Mouse (Mus musculus) 3134 (cell line): Measurements from ENCODE around the gene Frmd5.
"Not testable (repeated sequence)": the region's sequence is repeated elsewhere in the genome, so short reads cannot be mapped to it uniquely, and the experiment has no call there.

Experiments used
- DNase-seq: peaks from one replicate; pipeline ENCODE4 v3.0.0-alpha.2; 2011; ENCODE audit warnings: low spot score; ENCODE audit not compliant: insufficient read length; ENCODE audit errors: extremely low read depth

Frmd5 gene

DNA sequence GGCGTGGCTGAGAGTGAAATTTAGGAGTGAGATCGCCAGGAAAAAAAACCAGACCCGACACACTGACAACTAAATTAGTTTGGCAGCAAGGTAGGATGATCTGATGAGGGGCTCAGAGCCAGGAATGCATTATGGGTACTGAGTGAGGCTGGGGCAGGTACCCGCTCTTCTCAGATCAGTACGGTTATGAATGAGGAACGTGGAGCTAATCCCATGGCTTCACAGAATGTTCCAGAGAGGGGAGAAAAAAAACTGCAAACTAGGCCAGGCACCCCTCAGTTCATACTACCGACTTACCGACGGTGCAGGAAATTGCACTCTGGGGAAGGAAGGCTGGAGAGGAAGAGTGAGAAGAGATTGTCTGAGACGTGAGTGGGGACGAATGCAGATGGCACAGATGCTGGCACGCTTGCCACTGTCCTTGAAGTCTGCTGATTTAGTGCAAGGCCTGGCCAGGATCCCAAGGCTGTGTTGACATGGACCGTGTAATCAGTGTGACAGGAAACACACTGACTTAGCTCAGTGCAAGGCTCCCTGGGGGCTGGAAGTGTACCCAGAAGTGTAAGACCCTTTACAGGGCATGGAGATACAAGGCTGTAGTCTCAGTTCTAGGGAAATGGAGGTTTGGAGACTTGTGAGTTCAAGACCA, 223.3 kb downstream of the Frmd5 start:
- no peak for DNase-seq

DNA sequence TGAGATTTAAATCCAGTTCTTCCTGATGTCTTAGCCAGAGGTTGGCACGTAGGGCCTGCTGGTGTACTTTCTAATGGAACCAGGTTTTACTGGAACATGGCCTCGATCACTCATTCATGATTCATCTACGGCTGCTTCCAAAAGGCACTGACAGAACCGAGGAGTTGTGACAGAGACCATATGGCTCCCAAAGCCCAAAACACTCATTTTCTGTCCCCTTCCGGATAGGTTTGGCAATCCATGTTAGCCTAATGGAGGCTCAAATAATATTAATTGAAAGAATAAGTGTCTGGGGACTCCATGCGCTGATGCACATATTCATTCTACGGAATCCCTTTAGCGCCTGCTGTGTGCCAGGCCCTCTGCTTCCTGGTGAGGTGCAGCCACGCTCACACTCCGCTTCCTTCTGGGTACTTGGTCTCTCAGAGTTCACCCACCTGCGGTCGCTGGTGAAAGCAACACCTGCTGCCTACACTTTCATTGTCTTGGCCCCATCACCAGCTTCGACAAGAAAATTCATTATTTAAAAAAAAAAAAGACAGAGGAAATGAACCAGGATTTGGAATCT, 224.0 kb downstream of the Frmd5 start:
- DNase-seq: no peak

DNA sequence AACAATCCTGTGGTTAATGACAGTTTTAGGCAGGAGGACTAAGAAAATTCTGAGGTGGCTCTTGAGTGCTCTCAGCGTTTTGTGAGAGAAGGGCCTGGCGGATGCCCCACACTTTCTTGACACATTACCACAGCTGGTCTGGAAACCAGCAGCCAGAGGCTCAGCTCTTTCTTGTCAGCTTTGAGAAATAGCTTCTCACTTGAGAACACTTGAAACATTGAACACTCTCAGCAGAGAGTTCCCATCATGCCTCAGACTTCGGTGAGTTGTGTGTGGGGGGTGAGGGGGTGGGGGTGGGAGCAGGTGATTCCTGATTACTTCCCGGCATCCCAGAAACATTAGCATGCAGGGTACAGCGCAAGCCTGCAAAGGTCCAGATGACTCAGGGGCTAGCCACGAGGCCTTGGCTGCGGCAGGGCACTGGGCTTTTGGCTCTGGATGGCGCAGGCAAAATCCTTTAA, 231.1 kb downstream of the Frmd5 start:
- DNase-seq: peak; percentile 52

DNA sequence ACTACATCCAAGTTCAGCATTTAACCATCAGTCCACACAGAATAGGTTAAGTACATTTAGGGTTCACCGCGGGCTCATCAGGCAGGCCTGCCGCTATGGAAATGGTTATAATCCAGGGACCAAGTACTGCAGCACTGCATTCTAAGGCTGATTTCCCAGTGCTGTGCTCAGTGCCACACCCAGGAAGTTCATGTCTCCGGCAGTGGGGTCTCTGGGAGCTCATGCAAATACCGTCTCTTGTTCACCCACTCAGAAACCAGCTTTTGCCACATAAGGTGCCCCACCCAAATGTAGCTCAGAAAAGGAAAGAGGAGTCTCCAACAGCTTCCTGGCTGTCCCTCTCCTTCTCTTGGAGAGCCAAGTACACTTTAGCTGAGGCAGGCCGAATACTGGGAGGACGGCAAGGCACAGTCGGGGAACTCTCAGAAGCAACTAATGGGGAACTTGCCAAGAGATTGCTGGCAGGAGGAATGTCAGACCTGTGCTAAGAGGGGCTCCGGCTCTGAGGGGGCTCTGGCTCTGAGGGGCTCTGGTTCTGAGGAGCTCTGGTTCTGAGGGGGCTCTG, 232.7 kb downstream of the Frmd5 start:
- DNase-seq: no peak

DNA sequence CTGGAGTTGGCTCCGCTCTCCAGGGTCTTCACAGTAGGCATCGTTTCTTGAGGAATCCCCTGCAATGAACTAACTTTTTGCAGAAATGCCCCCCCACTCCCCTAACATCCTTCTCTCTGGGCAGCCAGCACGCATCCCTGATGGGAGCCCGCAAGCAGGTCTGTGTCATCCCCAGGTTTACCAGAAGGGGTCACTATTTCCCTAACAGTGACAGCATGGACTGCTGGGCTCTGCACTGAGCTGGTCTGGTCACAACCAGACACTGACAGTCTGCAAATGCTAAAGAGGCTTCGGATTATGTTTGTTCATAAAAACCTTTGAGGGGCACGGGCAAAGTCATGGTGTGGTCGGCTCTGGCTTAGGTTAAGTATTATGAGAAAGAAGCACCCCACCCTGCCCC, 235.1 kb downstream of the Frmd5 start:
- DNase-seq: peak; percentile 31

DNA sequence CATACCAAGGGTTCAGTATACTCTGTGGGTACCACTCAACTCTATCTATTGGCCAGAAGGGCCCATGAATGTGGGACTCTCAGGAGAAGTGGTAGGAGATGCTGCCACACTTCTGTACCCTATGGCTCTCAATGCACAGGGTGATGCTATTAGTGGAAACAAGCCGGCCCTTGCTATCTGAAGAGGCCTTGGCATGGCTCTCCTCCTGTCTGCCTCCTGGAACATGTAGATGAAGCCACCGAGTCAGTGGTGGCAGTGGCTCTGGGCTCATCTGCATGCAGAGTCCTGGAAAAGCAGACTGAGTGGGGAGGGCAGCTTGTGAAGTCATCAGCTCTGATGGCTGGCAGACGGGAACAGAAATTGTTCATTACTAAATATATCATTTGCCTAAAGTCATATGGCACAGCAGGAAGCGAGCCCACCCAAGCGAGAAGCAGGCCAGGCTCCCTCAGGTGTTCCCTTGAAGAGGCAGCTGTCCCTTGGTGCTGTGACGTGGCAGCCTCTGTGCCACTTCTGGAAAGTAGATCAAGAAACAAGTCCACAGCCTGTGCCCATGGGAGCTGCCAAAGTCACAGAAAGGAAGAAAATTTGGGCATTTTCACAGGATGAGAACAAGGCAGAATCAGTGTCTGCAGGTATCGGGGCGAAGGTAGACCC, 235.8 kb downstream of the Frmd5 start:
- DNase-seq: no peak

DNA sequence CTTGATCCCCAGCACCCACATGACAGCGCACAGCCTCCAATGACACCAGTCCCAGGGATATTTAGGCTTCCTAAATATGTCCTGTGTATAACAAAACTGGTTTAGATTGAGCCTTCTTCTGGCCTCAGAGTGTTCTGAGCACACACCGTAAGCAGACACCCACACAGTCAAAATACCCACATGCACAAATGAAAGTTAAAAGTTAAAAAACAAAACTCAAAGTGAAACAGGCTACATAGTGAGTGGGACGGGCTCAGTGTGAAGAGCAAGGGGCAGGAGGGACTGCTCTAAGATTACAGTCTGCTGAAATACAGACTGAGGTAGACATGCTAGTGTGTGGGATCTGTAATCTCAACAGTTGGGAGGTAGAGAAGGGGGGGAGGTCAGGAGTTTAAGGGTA, 236.8 kb downstream of the Frmd5 start:
- DNase-seq: no peak

DNA sequence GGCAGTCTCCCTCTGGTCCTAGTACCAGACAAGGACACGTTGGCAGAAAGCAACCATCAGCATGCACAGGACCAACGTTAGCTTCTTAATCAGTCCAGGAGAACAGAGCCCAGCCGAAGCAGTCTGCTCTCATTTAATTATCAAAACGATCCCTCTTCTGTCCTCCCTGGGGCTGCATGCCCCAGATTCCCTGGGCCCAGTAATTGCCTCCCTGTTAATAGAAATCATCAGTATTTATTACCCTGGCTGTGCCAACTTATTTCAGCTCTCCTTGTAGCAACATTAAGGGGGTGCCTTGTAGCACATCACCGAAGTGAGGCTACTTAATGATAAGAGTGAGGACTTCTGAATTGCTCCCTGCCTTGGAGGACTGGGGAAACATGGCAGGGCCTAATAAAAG, 241.0 kb downstream of the Frmd5 start:
- no peak for DNase-seq

DNA sequence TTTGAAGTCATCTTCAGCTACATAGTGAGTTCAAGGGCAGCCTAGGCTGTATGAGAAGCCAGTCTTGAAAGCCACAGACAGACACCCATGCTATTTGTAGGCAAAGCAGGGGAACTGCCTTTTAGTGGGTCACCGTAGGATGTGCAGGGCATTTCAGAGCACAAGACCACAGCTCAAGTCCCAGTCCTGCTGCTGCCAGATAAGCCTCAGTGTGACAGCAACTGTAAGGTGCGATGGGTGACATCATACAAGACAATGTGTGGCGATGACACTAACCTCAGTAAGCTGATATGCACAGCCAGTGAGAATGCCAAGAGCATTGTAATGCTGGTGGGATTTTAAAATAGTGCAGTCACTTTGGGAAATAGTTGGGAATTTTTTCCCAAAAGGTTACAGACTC, 243.8 kb downstream of the Frmd5 start:
- DNase-seq: no peak

DNA sequence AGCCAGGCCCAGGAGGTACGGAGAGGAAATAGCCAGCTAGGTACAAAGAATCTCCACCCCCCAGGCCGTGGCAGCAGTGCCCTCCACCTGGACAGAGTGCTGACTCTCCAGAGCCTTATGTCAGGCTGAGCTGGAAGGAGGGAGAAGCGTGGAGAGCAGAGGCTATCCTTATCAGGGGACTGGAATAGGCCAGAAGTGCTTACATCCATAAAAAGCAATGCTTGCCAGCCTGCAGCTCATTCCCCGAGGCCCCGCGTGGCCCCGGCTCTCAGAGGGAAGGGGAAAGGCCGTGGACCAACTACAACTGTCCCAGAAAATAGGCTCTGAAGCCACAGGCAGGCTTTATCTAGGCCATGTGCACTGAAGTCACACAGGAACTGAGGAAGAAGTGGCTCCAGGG, 255.6 kb downstream of the Frmd5 start:
- DNase-seq: no peak

DNA sequence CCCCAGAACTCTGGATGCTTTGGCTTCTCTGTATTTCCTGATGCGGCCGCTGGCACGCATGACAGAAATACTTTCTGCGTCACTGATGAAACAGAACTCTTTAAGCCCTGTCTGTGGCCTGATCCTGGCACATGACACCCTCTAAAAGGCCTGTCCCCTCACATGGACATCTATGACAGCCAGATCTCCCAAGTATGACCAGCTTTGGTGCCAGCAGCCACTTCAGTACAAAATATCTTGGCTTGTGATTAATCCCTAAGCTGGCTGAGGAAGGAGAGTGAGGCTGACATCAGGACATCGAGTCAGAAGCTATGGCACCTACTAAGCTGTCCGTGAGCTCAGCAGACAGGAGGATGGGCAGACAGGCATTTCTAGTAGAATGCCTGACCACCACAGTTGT, 257.3 kb downstream of the Frmd5 start:
- no peak for DNase-seq

DNA sequence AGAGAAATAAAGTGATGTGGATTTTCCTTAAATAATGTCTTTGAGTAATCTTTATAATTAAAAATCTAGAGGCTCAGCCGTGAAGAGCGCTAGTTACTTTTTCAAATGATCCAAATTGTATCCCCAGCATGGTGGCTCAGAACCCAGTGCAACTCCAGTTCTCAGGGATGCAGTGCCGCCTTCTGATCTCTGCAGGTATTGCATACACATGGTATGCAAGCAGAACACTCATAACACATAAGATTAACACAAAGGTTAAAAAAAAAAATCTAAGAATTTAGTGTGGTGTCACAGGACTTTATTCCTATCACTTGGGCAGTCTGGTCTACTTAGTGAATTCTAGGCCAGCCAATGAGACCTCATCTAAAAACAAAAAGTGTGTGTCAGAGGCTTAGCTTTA, 262.1 kb downstream of the Frmd5 start:
- DNase-seq: no peak

DNA sequence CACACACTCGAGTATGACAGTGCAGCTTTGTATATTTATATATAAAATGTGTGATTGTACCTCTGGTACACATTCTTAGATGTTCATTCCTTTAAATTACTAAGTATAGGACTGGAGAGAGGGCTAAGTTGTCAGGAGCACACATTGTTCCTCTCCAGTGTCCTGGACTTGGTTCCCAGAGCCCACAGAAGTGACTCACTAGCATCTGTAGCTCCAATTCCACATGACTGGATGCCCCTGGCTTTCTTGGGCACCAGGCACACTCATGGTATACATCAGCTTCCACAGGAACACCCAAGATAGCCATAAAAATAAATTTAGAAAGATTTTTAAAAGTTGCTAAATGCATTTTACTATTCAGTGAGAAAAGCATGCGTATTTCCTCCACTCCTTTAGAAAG, 281.8 kb downstream of the Frmd5 start:
- no peak for DNase-seq

DNA sequence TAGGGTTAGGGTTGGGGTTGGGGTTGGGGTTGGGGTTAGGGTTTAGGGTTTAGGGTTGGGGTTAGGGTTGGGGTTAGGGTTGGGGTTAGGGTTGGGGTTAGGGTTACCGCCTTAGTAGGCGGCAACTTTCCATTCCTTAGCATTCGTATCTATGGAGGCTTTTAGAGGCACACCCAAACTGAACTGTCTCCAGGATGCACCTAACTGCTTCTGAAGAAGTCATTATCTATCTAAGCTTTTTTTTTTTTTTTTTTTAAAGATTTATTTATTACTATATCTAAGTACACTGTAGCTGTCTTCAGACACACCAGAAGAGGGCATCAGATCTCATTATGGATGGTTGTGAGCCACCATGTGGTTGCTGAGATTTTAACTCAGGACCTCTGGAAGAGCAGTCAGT, 284.1 kb downstream of the Frmd5 start:
- not testable (repeated sequence) for DNase-seq

DNA sequence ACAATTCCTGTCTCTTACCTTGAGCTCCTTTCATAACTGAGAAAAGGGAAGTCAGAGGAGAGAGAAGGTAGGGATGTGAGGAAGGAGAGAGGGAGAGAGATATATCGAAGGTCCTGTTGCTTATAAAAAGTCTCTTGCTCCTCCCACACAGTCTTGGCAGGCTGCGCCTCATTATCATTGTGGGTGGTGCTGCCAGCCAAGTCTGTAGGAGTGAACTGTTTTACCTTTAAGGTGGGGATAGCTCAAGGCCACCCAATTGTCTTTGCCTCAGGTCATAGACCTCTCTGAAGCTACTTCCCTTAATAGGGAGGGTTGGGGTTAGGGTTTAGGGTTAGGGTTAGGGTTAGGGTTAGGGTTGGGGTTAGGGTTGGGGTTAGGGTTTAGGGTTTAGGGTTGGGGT, 284.9 kb downstream of the Frmd5 start:
- DNase-seq: no peak

DNA sequence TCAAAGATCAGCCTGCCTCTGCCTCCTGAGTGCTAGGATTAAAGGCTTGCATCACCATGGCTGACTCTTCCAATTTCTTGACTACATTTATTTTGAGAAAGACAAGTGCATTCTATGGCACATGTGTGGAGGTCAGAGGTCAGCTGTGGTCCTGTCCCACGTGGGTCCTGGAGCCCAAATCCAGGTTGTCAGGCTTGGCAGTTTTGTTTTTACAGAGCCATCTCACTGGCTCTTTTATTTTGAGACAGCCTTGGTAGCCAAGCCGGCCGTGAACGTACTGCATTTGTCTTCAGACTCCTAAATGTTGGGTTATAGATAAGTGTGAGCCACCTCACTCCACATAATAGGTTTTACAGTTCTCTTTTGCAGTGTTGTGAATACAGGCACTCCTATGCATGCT, 288.2 kb downstream of the Frmd5 start:
- DNase-seq: not testable (repeated sequence)

DNA sequence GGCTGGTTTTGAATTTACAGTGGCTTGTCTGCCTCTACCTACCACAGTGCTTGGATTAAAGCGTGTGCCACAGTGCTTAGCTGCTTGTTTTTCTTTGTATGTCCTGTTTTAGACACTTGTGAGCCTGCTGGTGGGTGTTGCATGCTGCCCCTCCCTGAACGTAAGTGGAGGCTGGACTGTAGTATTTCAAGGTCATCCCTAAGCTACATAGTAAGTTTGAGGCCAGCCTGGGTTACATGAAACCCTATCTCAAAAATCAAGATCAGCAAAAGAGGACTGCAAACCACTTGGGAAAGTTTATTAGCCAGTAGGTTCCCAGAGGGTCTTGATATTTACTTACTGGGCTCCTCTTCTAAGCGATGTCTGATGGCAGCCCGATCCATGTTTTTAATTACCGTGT, 288.8 kb downstream of the Frmd5 start:
- no peak for DNase-seq

DNA sequence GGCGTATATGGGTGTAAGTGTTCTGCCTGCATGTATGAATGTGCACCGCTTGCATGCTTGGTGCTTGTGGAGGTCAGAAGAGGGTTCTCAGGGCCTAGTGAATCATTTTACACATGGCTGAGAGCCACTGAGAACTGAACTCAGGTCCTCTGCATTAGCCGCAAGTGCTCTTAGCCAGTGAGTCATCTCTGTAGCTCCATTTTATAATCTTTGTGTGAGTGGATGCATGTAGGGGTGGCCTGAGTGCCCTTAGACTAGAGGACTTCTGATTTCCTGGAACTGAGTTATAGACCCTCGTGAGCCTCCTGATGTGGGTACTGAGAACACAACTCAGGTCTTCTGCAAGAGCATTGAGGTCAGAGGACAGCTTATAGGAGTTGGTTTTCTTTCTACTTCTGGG, 292.7 kb downstream of the Frmd5 start:
- DNase-seq: no peak

DNA sequence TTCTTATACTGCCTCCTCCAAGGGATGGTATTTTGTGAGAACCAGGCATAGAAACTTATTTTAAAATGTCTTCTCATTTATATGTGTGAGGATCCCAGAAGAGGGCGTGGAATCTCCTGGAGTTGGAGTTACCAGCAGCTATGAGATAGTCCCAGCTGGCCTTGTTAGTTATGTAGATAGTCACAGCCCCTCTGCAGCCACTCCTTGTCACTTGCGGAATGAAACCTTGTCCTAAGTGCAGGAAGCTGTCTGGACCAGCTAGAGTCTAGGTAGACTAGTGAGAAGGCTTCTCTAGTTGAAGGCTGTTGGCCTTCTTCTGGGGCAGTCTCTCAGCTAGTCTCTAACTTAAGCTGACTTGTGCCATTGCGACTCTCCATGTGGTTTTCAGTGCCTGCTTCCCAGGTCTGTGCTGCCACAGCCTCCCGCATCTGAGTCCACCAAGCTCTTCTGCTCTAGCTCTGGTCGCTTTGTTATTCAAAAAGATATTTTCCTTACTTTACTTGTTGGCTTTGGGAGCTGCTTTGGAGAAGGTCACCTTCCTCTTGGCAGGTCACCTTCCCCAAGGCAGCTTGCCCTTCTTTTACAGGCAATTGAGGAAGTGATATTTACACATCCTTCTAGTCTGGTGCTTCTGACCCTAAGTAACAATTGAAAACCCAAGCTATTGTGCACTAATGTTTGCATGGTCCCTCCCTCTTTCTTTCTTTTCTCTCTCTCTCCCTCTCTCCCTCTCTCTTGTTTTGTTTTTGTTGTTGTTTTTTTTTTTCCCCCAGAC, 293.7 kb downstream of the Frmd5 start:
- DNase-seq: not testable (repeated sequence)

DNA sequence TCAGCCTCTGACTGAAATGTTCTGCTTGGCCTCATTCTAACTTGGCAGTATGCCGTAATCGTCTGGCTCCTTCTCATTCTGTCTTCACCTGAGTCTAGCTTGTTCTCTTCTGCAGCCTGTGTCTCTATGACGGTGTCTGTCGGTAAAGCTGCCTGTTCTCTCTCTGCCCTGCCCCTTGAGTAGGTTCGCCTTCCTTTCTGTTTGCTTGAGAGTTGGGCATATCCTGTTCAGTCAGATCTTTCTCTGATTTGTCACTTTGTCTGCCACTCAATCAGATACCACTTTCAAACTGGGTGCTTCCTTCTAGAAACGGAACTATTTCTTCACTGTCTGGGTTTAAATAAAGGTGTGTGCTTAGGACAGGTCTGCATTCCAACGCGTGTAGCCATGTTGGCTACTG, 295.5 kb downstream of the Frmd5 start:
- DNase-seq: no peak

DNA sequence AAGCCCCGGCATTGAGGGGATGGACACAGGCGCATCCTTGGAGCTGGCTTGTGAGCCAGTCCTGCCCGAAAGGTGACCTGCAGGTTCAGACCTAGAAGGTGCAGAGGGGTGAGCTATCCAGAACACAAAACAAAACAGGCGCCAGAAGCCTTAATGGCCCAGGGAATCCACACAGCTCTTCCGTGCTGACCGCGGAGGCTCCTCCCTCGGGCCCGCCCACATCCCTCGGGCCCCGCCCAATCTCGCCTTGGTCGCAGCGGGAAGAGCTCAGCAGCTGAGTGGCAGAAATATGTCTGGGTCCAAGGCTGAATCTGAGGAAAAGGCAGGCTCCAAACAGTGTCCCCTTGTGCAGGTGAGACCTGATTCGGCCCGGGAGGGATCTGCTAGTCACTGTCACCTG, 297.3 kb downstream of the Frmd5 start:
- DNase-seq: peak; percentile 32
